Mouse (Mus musculus): ENCODE data around the gene Olfr1371.

DNA sequence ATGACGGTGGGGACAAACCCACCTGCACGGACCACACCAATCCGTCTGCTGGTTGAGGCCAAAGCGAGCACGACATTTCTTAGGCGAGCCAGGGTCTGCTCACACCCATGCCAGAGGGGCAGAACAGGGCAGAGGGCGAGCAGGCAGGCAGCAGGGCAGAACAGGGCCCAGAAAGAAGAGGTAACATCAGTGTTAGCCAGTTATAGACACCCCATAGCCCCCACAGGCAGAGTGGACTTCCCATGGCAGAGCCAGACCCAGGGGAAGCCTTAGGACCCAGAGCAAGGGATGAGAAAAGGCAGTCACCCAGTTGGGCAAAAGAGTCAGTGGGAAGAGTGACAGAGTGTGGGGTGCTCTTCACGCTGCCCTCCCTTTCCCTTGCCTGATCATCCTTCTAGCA, 41.3 kb upstream of the Olfr1371 start:
- TF ChIP-seq POLR2A (IDR thresholded peaks at IDR 0.05; ENCODE audit: borderline replicate concordance, extremely low read depth, low read depth, low read length) (no peak), CTCF (IDR thresholded peaks at IDR 0.05; ENCODE audit: insufficient read depth, low read length) (no peak)
